Comparison of ENCODE assay signal across 14 mouse cellular contexts in the genomic region with DNA sequence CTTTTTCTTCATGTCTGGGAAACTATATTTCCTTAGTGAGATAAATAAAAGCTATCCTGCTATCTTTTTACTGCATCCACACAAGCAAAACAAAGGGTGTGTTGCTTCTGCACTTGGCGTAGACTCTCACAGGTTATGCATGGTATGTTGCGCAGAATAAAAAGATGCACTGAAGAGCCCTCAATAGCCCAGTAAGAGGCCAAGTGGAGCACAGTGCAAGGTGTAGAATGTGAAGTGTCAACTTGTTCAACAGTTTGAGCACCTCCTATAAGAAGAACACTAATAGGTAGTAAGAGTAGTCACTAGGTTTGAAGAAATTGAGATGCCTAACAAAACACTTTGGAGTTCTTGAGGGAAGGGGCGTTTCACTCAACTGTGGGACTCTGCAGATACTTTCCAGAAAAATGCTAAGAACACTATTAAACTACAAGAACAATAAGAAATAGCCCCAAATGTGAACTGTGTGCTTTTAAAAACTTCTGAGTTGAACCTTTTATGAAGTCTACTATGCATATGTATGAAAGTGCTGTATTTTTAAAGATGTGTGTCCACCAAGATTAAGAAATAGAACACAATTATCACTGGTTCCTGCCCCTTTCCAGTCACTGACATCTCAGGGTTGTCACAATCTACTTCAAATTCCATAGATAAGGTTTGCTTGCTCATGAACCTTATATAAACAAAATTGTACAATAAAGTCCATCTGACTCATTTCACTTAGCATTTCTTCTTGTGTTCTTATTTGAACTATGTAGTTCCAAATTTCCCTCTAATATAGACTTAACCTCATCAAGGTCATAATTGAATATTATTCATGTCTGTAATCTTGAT.
"Had no signal": no experiment of that assay in that cellular context is flagged by ENCODE, and none has a peak within 500 bp of the region (broad histone marks: within the 10 kb centered on the region; RNA-seq: fewer than 3 reads in every experiment).

No protein-coding gene starts in this region.

- H3K9me3 ChIP-seq: limb, embryonic 12.5 days; neural tube, embryonic 15.5 days had no signal

- H3K36me3 ChIP-seq: limb, embryonic 12.5 days; neural tube, embryonic 15.5 days had no signal

- H3K27me3 ChIP-seq: limb, embryonic 12.5 days; neural tube, embryonic 15.5 days had no signal

- H3K4me3 ChIP-seq: layer of hippocampus, adult 2 months; limb, embryonic 12.5 days; myocyte; neural tube, embryonic 15.5 days had no signal

- H3K4me2 ChIP-seq: limb, embryonic 12.5 days; neural tube, embryonic 15.5 days had no signal

- H3K27ac ChIP-seq: layer of hippocampus, adult 2 months; limb, embryonic 12.5 days; liver, embryonic 14.5 days; macrophage; neural tube, embryonic 15.5 days had no signal

- DNase-seq: kidney, adult 18-20 months; kidney, postnatal 10 days; kidney, postnatal 4 days; liver; midbrain, embryonic 14.5 days; right cerebral cortex, adult 18-20 months; right cerebral cortex, postnatal 25 days; thymus, postnatal 36 days had no signal

- H3K9ac ChIP-seq: limb, embryonic 12.5 days; liver, embryonic 14.5 days; neural tube, embryonic 15.5 days had no signal
